Comparison of ENCODE assay signal across 1 mouse cellular context in the genomic region with DNA sequence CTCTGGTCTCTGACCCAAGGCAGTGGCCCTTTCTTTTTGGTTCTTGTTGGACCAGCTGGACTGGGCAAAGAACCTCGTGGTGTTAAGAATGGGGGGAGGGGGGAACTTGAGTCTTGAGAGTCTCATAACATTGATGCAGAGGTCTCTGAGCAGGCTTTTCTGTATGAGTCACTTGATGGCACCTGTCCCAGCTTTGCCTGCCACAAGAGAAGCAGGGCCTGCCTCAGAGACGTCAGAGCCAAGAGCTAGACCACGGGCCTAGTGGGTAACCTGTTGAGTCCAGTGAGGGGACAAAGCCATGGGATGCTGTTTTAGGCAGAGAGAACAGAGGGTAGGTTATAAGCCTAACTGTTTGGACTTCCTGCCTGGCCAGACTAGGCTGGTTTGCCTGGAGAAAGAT.
TF ChIP-seq lines count a peak whose summit lies in the region.

No protein-coding gene starts in this region.

TF ChIP-seq in MEL, 35 proteins besides CTCF, POLR2A, EP300 and RAD21 (continued from another document):
- TF ChIP-seq CHD1 (IDR thresholded peaks at IDR 0.05; ENCODE audit: low read depth, low read length): no peak; the same call in 1 of the 2 replicates
